Mouse (Mus musculus) bone marrow, adult 2 months (tissue): ENCODE measurements around the gene Tmem174.

Experiments
- CTCF ChIP-seq: fragments of 200-500 bp; IDR thresholded peaks from 2 replicates; pipeline ENCODE4 v1.5.1; 2011; ENCODE audit warnings: low read length, control low read depth; ENCODE audit not compliant: control insufficient read depth, insufficient read depth
- POLR2A ChIP-seq: fragments of 200-500 bp; IDR thresholded peaks from 2 replicates; pipeline ENCODE4 v1.6.1; 2011; ENCODE audit warnings: low read depth, mild to moderate bottlenecking, control low read depth, low read length, borderline replicate concordance; ENCODE audit not compliant: control insufficient read depth

GRCm38 (mm10) chr13:98588951-98589501 lies 48.2 kb downstream of the Tmem174 start:
- TF ChIP-seq CTCF: peak; percentile 66
- TF ChIP-seq POLR2A: no peak
